Mouse (Mus musculus): Measurements from ENCODE around the gene Clpp. TPM values are rescaled to one million over a fixed set of nuclear protein-coding genes. Genes with fewer than 3 reads are reported as not detected.

Gene Clpp
- 10 to 100 TPM; 95.9 TPM for total RNA-seq (2021)
- long read RNA-seq, experiment 1, transcript Clpp-201 (6 exons, 983 nt), result major isoform, 130 of 153 reads
- long read RNA-seq, experiment 1, partial matches to known transcripts, result 17 of 153 reads
- long read RNA-seq, experiment 1, other reads (novel, unspliced or antisense), result 4 of 153 reads
- long read RNA-seq, experiment 2, transcript Clpp-201 (6 exons, 983 nt), result major isoform, 98 of 108 reads
- long read RNA-seq, experiment 2, partial matches to known transcripts, result 5 of 108 reads
- long read RNA-seq, experiment 2, other reads (novel, unspliced or antisense), result 2 of 108 reads

DNA sequence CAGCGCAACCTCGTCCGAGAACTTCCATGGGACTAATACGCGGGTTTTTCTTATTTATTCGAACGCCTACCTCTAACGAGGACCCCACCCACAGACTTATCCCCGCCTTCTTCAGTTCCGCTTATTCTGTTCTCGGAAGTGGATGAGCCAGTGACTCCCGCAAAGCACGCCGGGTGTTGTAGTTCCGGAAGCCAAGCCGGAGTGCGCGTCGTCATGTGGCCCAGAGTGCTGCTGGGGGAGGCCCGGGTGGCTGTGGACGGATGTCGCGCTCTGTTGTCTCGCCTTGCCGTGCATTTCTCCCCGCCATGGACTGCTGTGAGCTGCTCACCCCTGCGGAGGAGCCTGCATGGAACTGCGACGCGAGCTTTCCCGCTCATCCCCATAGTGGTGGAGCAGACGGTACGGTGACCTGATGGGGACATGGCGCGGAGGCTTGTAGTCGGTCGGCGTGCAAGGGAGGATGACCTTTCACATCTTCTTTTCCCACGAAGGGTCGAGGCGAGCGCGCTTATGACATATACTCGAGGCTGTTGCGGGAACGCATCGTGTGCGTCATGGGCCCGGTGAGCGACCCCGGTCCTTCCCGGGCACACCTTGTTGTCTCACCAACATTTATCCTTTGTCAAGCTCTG, at the start of gene Clpp:
Gene Clpp, plus strand, starts transcription at position 191 of the 632 bp plus-strand sequence.
- DNase-seq, result peak; percentile 95

GRCm38 (mm10) chr17:56950915-56951314, 39.2 kb upstream of the Clpp start:
- DNase-seq, result peak; percentile 74

GRCm38 (mm10) chr17:56952639-56953038, 37.5 kb upstream of the Clpp start:
- DNase-seq, result no peak

DNA sequence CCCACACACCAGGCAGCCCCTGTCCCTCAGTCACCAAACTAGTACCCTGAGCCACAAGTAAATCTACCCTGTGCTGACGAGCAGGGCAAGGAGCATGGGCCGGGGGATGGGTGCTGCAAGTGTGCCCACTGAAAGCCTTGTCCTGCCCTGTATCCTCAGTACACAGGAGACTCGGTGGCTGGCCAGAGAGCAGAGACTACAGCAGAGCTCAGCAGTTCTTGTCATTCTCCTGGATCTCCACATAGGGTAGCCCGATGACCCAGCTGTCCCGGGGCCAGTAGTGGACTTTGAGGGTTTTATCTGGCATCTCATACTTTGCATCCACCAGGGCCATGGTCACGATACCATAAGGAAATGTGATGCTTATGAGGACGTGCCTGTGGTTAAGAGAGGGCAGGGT, 35.2 kb upstream of the Clpp start:
- DNase-seq, result no peak

GRCm38 (mm10) chr17:56957763-56958429, 32.2 kb upstream of the Clpp start:
- no peak for DNase-seq

GRCm38 (mm10) chr17:56958667-56959066, 31.4 kb upstream of the Clpp start:
- DNase-seq, result no peak

DNA sequence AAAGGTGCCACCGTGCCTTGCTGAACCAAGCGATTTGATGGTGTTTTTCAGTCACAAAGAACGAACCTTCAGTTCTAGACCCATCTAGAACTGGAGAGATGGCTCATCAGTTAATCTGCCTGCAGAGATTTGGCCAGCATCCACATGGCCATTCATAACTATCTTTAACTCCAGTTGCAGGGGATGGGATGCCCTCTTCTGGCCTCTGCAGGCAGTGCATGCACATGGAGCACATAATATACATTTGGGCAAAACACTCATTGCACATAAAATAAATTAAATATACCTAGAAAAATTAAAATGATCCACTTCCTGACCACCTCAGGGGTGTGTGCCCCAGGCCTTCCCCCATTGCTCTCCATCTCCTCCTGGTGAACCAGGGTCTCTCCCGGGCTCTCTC, 28.2 kb upstream of the Clpp start:
- no peak for DNase-seq

DNA sequence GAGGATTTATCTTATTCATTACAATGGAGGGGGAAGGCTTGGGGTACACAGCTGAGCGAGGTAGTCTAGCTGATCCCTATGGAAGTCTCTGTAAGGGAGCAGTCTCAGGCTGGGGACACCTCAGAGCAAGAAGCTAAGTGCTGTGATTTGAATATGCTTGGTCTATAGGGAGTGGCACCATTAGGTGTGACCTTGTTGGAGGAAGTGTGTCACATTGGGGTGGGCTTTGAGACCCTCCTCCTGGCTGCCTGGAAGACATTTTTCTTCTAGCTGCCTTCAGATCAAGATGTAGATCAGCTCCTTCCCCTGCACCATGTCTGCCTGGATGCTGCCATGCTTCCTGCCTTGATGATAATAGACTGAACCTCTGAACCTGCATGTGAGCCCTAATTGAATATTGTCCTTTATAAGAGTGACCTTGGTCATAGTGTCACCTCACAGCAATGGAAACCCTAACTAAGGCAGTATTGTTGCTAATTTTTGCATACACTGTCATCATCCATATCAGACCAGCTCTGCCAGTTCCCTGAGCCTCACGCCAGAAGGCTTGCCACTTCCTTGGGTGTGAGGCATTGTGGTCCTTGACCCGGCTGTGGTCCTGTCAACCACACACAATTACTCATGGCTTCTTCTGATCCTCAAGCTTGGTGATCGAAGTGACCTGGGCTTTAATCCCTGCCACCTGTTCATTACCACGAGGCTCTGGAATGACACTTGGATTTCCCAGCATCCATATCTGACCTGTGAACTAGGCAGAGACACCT, 27.3 kb upstream of the Clpp start:
- no peak for DNase-seq

GRCm38 (mm10) chr17:56963646-56964045, 26.5 kb upstream of the Clpp start:
- no peak for DNase-seq

DNA sequence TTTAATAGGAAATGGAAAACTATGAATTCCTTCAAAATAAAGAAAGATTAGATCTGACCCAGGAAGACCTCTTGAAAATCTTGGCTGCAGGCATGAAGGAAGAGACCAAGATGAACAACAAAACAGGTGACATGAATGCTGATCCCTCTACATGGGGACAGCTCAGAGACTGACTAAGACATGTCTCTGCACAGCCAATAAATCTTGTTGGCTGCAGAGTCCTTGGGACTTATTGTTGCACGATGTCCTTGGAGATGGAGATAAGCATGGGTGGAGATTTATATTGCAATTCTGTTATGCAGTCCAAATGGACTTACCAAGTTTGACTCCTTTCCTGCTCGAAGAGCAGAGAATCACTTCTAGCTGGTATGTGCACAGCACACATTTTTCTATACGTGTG, 20.8 kb upstream of the Clpp start:
- DNase-seq, result no peak

- DNase-seq, result no peak
Measured at GRCm38 (mm10) chr17:56970081-56970480, 20.0 kb upstream of the Clpp start.

- DNase-seq, result no peak
Measured at GRCm38 (mm10) chr17:56973956-56974707, 16.0 kb upstream of the Clpp start.

GRCm38 (mm10) chr17:56974708-56975240, 15.3 kb upstream of the Clpp start:
- no peak for DNase-seq

DNA sequence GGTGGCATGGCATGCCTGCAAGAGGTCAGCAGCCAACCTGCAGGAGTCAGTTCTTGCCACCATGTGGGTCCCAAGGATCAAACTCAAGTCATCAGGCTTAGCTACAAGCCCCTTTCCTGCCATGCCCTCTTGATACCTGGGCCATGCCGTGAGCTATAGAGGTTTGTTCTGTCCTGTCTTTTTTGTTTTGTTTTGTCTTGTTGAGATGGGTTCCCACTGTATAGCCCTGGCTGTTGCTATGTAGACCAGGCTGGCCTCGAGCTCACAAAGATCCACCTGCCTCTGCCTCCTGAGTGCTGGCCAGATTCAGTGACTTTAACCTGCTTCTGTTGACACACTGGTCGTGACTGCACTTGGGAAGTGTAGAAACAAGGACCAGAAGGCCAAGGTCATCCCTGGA, 14.7 kb upstream of the Clpp start:
- no peak for DNase-seq

- DNase-seq, result no peak
Measured at GRCm38 (mm10) chr17:56976531-56977390, 13.3 kb upstream of the Clpp start.

- DNase-seq, result no peak
Measured at GRCm38 (mm10) chr17:56979524-56979923, 10.6 kb upstream of the Clpp start.

DNA sequence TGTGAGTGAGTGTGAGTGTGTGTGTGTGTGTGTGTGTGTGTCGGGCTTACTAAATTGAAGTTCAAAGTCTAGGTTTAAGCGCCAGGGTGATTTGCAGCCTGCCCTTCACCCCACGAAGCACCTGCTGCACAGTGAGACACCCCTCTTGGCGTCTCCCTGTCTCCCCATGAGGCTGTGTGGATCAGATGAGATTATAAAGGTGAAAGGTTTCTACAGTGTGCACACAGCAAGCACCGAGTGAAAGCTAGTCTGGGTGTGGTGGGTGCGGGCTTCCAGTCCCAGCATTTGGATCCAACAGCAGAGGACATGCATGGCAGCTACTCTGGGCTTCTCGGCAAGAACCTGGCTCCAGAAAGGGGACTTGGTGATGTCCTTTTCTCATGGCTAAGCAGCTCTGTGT, 9.1 kb upstream of the Clpp start:
- no peak for DNase-seq

DNA sequence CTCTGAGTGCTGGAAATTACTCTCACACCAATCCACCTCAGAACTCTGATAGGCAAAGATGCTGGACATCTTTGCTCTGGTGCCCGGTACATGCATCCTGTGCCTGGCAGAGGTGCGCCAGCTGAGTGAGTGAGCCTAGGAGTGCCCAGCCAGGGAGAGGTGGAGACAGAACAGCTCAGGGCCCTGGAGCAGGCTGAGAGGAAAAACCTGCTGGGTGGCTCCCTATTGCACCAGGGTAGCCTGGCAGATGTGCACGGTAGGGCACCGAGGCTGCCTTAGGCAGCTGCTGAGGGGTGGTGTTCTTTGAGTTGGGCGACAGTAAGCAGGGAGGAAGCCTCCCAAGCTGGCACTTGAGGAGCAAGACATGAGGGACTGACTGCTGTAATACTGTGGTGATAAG, 8.1 kb upstream of the Clpp start, which contains the start of gene Acer1:
Gene Acer1, minus strand, starts transcription at position 114 of the 400 bp plus-strand sequence.
- DNase-seq, result no peak

- no peak for DNase-seq
Measured at GRCm38 (mm10) chr17:56984886-56985285, 5.2 kb upstream of the Clpp start.

DNA sequence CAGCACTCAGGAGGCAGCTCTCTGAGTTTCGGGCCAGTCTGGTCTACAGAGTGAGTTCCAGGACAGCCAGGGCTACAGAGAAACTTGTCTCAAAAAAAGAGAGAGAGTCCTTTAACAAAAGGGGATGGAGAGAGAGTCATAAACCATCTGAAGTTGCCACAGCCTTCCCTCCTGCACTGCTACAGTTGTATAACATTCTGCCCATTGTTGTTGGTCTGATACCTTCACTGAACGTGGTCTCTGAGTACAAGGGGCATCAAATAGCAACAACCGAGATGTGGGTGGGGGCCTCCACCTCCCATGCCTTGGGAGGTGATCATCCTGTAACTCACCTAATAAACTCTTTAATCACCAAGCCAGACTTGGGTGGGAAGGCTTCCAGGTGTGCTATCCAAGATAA, 4.4 kb upstream of the Clpp start:
- no peak for DNase-seq

All from adrenal gland, postnatal 10 days (tissue).